Mouse (Mus musculus): Measurements from ENCODE around the gene Rps17. TPM values are rescaled to one million over a fixed set of nuclear protein-coding genes. Genes with fewer than 3 reads are reported as not detected.

Gene Rps17
- 100 to 1,000 TPM; 559 to 662 (median 611) TPM for total RNA-seq (2022)

DNA sequence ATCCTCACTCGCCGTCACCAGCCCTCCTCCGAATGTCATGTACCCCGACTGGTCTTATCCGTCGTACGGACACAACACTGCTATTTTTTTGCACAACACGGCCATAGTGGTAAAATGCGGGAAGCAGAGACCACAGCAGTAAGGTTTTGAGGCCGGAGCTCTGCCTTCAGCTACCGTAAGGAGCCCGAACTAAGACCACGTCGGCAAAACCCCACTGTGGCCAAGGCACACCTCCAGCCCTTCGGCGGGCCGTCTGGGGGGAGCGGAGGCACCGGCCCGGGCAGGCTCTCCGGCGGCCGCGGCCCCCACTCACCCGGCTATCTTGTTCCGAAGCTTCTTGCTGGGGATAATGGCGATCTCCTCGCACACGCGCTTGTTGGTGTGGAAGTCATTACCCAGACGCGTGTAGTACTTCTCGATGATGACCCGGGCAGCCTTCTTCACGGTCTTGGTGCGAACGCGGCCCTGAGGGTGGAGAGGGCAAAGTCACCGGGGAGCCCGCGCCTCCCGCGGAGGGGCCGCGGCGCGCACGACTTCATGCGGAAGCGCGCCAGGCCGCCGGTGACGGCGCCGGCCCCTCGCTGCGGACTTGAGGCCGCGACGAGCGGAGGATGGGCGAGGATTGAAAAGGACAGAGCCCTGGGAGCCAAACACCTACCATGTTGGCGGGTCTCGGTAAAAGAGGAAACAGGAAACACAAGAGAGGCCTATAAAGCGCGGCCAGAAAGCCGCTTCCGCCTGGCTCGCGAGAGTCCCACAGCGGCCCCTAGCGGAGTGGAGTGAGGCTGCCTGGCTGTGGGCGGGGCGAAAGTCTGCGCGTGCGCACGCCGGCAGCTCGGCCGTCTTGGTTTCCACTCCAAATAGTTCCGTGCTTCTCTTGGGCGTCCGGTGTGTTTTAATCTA, at the start of gene Rps17:
Gene Rps17 (minus strand): TSS at position 711 of the 903 bp plus-strand sequence.
- DNase-seq (ENCODE audit: low spot score in 2 of 2) = peak; percentile 91 to 98

DNA sequence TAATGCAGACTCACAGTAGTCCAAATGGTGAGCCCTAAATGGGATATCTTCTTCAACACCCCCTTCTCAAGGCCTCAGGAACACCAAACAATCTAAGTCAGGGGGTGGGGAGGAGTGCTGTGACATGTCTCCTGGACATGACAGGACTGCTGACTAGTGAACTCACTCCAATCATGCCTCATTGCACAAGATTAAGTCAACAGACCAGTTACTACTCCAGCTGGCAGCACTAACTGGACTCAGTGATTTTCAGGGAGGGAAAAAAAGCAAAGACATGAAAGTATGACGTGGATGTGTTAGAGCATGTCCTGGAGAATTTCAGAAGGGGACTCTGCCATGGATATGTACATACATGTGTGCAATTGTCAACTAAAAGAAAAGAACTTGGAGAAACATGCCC, 34.3 kb upstream of the Rps17 start:
- no peak for DNase-seq (ENCODE audit: low spot score in 2 of 2)

DNA sequence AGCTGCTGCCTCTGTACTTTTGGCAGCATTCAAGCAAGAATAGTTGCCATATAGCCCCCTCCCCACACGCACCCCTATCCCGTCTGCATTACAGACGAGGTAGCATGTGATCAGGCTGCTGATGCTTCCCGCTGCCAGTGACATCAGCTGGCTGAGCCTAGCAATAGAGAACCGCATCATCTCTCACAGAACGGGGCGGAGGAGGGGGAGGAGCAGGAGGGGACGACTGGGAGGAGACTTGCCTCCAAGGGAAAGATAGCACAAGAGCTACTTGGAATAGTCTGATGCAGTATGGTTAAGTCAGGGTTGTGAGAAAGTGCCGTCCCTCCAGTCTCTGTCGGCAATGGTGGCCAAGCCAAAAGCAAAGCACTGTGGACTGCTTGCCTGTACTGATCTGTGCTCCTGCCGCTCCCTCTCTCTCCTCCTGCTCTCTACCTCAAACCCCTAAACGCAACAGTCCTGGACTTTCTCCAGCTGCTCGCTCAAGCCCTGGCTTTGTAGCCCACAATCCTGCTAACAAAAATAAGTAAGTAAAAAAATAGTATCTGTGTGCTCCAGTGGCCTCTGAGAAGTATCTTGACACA, 27.4 kb upstream of the Rps17 start:
- DNase-seq (ENCODE audit: low spot score in 2 of 2) = peak; percentile 81 to 84

DNA sequence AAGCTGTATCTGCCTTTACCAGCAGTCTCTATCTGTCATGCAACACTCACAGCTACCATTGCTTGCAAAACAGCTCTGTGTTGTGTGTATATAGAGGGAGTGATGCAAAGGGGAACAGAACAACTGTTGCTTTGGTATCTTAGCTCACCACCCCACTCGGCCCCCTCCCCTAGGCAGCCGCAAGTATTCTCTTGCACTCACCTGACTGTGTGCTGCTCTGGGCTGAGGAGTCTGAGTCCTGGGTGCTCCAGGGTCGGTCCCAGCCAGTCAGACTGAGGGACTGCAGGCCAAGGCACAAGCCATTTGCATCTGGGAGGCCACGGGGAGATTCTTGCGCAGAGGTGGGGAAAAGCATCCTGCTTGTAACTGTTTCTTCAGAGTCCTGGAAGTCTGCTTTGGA, 26.8 kb upstream of the Rps17 start:
- DNase-seq (ENCODE audit: low spot score in 2 of 2) = no peak

DNA sequence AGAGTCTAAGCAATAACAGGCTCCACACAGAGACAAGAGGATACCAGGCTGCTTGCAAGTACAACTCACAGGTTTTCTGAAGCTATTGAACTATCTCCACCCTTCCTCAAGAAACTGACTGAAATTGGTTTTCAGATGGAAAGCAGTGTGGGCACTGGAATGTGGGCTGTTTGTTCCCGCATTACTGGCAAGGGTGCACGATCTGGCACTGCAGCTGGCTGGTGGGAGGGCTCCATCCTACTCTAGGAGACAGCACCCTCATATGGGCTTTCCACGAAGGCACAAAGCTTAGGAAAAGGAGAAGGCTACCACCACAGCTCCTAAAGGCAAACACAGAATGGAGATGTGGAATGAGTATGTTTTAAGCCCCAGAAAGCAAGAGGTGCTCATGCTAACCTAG, 24.7 kb upstream of the Rps17 start:
- DNase-seq (ENCODE audit: low spot score in 2 of 2) = peak; percentile 80 to 87

DNA sequence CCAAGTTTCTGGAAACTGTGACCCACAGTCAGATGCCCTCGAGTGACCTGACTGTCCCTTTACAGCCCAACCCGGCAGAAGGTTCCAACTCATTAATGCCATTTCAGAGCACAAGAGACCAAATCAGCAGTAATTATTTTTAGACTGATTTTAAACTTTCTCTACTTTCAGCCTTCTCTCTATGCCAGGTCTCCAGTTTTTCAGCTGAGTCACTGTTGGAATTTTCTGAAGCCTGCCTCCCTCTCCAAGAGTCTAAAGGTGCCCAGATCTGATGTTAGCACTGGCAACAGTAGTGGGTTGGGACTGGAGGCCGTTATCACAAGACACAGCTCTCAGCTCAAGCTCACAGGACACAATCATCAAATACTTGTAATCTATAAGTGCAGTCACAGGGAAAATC, 22.9 kb upstream of the Rps17 start:
- DNase-seq (ENCODE audit: low spot score in 2 of 2) = no peak

DNA sequence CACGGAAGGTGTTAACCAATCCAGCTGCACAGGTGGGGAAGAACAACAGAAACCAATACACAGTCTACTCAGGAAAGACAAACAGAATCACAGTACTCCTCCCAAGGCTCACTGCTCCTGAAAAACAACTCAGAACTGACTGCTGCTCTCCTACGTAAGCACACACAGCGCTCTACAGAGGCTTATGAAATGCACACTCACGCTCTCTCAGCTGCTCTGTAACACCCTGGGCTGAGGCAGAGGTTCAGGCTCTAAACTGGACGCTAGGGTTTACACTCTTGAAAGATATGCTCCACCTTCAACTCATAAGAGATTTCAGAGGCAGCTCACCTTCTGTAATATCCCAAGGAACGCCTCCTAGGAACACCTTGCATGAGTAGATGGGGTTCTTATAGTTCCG, 11.9 kb upstream of the Rps17 start:
- DNase-seq (ENCODE audit: low spot score in 2 of 2) = no peak

DNA sequence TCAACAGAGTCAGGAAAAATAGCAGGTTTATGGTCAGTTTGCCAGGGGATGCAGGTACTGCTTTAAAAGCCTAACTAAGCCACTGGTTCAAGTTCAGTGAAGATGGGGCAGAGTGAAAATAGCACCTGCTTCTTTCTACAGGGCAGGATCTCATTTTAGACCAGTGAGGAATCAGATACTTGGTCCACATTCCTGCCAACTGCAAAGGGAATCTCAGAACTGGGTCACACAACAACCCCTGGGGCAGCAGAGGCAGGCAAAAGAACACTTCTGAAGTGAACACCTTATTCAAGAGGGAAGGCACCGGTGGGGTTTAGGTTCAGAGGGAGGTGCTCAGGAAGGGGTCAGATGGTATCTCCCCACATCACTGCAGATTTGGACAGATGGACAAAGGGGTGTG, 11.3 kb upstream of the Rps17 start:
- DNase-seq (ENCODE audit: low spot score in 2 of 2) = no peak

DNA sequence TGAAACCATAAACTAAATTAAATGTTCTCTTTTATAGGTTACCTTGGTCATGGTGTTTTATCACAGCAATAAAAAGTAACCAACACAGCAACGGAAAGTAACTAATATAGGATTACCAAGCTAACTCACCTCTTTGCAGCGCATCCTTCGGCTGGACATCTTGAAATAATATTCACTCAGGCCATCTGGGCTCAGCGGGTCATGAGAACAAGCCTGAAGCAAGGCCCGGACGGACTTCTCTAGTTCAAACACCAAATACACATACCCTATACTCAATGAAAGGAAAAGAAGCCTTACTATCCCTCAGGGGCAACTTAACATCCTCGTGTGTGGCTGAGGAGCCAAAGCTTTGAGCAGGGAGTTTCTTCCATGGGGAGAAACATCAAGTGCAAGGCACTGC, 10.7 kb upstream of the Rps17 start:
- no peak for DNase-seq (ENCODE audit: low spot score in 2 of 2)

DNA sequence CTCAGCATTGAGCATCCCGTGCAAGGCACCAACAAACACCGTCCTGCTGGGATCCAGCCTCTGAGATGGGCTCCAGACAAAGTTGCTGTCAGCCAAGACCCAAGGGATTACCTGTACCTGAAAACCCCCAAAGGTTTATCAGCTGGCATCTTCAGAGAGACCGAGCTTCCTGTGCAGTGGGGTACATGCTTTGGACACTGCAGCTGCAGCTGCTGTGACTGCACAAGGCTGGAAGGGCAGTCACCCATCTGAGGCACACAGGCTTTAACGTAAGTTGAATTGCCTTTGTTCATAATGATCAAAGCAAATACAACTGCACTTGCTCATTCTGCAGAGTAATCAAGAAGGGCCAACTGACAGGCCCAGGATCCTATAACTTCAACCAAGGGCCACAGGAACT, 6.8 kb upstream of the Rps17 start:
- DNase-seq (ENCODE audit: low spot score in 2 of 2) = no peak

DNA sequence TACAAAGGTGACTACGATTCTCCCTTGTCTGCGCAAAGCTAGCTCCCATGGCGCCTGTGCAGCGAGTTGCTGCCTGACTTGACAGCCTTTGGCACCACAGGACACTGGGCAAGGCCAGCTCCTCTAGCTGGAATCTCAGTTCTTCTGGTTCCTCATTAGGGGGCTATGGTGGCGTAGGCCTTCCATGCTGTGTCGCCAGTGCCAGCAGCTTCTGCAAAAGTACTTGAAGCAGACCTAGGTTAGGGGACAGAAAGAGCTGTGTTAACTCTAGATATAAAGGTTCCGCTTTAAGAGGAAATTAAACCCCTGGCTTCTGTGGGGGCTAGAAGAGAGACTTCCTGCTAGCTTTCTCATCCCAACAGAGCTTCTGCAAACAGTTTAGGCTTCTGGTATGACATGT, 3.2 kb upstream of the Rps17 start:
- no peak for DNase-seq (ENCODE audit: low spot score in 2 of 2)

DNA sequence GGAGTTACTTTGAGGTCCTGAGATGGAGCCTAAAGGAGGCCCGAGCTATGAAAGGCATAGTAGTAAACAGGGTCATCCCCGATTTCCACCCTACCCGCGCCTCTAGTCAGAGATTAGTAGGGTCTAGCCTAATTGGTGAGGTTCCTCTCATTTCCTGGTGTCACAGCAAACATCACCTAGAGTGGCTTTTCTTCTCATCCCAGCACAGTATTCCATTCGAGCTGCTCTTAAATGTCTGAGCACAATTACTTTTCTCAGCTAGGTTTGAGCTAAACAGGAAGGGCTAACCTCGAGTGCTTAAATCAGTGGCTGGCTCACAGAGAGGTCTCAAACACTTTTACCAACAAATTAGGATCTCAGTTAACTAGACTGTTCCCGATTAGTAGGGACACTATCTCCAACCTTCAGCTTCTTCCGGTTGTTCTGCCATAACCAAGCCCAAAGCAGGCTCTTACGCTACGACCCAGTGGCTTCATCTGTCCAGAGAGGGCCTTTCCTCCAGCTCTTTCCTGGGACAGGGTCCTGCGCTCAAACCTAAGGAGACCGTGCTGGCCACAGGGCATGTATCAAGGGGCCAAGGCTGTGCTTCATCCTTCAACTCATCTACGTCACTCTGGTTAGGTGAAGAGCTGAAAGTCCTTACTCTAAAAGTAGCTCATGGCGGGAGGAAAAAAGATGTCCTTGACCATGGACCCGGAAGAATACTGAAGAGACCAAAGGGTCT, 555 bp upstream of the Rps17 start:
- DNase-seq (ENCODE audit: low spot score in 2 of 2) = no peak

DNA sequence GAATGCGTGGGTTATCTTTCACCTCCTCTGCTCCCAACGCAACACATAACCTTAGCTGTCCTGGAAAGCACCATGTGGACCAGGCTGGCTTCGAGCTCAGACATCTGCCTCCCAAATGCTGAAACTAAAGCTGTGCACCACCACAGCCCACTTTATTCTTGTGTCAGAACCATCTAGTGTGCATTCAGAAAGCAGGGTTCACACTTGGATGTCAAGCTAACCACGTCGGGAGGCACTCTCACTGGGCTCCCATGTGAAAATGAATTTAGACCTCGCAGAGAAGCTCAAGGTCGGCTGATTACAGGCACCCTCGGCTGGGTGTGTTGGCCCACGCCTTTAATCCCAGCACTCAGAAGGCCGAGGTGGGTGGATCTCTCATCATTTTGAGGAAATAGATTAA, 1.2 kb downstream of the Rps17 start:
- DNase-seq (ENCODE audit: low spot score in 2 of 2) = no peak

DNA sequence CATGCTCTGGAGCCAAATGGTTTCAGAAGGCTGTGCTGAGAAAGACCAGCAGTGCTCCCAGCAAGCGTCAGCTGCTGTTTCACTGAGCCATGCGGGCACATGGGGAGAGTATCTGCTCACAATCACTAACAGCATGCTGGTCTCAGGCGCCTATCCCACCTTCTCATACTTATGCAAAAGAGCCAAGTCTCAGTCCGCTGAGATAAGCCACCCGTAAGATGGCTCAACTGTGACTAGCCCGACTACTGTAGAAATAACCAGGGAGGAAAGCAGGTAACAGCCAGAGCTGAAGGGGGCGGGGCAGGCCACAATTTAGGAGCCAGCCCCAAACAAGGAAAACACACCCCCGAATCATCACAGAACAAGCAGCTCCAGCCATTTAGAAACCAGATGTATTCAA, 1.7 kb downstream of the Rps17 start:
- DNase-seq (ENCODE audit: low spot score in 2 of 2) = no peak

DNA sequence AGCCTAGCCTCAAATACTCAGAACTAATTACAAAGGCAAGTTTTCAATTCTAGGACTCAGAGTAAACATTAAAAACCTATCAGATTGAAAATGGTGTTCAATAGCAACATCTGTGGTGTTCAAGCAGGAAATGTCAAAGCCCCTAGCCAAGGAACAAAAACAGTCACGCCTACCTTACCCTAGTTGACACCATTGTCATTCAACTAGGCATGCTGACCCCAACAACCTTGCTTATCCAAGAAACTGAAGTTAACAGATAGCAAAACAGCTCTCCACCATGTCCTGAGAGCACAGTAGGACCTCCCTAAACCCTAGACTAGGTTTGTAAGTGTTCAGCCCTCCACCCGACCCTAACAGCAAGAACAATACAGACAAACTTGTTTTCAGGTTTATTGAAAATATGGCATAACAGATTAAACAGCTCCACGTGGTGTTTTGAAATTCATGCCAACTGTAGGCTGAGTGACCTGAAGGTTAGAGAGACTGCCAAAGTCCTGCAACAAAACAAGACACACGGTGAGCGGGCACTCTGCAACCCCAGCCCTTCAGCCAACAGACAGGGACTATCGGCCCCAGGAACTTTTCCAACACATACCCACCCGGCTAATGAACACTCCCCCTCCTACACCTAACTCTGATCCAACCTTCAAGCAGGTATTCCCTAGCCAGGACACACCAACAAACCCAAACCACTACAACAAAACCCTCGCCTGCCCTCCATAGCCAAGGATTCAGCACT, 2.5 kb downstream of the Rps17 start:
- no peak for DNase-seq (ENCODE audit: low spot score in 2 of 2)

DNA sequence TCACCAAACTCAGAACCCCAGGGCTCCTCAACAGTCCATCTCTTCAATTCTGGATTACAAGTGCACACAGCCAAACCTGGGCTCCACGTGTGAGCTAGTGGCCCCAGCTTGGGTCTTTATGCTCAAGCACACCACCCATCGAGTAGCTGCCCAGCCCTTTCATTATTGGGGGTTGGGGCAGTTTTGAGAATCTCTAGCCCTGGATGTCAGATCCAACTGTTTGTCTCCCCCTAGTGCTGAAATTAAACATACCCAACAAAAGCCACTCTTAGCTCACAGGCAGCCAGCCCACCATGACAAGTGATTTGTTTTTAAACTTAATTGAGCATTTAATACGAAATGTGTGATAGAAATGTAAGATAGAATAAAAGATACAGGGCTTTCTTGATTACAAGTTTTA, 3.5 kb downstream of the Rps17 start:
- DNase-seq (ENCODE audit: low spot score in 2 of 2) = no peak

DNA sequence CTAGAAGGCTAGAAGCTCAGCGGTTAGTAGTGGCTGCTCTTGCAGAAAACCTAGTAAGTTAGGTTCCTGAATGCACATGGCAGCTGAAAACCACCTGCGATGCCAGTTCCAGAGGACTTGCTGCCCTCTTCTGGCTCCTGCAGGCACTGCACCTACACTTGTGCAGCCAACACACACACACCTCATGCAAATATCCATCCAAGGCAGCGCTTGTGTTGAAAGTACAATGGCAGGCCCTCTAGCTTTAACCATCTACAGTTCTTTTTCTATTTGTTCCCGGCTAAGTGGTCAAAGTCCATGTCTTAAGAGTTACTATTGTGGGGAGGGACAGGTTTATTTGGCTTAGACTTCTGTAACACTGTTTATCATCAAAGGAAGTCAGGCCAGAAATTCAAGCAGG, 5.3 kb downstream of the Rps17 start:
- DNase-seq (ENCODE audit: low spot score in 2 of 2) = peak in 1 of 2 experiments; percentile 57

DNA sequence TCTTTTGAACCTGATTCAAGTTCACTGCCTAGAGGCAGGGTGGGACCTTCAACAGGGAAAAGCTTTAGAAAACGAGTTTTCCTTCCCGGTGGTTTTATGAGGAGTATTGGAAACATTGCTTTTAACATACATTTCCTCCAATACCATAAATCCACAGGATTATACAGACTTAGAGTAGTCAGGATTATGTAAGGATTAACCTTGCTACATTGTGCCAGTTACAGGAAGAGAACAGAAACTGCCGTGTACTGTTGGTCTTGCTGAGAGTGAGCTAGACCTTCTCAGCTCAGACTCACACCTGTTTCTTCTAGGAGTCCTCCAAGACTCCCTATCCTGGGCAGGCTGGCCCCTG, 6.6 kb downstream of the Rps17 start:
- DNase-seq (ENCODE audit: low spot score in 2 of 2) = no peak

DNA sequence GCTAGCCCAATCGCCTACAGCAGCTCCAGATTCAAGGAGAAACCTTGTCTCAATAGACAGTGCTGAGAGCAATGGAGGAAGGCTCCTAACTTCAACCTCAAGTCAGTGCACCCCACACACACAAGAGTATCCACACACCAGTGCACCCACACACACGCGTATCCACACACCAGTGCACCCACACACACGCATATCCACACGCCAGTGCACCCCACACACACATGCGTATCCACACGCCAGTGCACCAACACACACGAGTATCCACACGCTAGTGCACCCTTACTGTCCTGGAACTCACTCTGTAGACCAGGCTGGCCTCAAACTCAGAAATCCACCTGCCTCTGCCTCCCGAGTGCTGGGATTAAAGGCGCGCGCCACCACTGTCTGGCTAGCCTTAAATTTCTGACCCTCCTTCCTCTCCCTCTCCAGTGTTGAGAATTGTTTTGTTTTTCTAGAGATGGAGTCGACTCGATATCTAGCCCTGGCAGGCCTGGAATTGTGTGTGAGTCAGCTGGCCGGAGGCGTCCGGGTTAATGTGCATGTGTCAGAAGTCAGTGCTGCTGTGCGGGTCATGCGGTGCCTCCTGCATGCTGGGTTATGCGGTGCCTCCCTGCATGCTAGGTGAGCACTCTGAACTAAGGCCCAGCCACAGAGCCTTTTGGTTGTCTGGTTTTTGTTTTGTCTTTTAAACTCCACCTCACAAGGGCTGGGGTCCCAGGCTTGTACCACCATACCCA, 7.1 kb downstream of the Rps17 start:
- DNase-seq (ENCODE audit: low spot score in 2 of 2) = no peak

DNA sequence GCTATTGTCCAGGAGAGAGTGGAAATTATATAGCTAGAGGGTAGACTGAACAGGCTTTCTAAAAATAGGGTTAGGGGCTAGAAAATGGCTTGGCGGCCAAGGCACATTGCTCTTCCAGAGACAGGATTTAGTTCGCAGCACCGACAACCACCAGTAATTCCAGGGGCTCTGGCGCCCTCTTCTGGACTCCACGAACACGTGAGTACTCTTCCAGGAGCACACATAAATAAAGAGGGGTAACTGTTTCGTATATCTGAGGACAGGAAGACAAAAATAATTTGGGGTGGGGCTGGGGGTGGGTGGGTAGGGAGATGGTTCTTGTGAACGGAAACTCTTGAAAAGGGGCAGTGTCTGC, 8.6 kb downstream of the Rps17 start:
- no peak for DNase-seq (ENCODE audit: low spot score in 2 of 2)

DNA sequence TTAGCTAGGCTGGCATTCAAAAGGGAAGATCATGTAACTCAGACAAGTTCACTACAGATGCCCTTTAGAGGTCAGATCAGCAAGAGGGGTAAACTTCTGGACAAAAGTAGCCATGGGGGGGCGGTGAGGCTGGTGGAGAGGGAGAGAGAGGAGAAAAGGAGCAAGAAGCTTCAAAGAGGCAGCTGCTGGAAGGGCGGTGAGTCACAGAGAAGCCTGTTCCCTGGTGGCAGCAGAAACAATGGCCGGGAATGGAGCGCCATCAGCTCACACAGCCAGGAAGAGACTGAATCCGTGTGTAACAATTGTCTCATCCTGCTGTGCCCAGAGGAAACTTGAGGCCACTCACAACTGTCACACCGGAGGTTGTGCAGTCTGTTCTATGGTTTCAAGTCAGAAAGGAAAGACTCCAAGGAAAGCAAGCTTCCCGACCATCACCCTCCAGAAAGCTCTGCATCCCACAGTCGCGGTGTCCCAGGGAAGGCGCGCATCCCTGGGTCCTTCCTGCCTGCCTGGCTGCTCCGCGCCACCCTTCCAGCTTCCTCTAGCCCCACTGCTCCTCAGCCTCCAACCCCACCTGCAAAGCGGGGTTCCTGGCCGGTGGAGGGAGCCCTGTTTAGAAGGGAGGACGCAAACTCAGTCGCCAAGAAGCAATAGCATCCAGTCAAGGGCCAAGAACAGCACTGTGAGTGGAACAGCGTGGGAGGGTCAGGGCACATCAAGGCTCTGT, 9.2 kb downstream of the Rps17 start:
- no peak for DNase-seq (ENCODE audit: low spot score in 2 of 2)

All from layer of hippocampus, adult 8-10 months (tissue).